Mouse (Mus musculus) hindbrain, embryonic 15.5 days (tissue): ENCODE measurements around the gene Ago4. TPM values are rescaled to one million over a fixed set of nuclear protein-coding genes. Genes with fewer than 3 reads are reported as not detected.

Source experiments
- ATAC-seq: fragments of 200-750 bp; cut with Nextera tagmentation; 2 replicates; pipeline ENCODE4 v1.8.0; 2017; ENCODE audit warnings: low read depth, moderate number of reproducible peaks, moderate TSS enrichment; ENCODE audit not compliant: low FRiP score
- H3K27ac ChIP-seq: fragments of 300-500 bp; sonication (generic); replicated peaks from 2 replicates; pipeline ENCODE4 v1.5.1; 2015; ENCODE audit warnings: mild to moderate bottlenecking, inconsistent platforms
- H3K27me3 ChIP-seq: fragments of 300-500 bp; sonication (generic); 2 replicates; pipeline ENCODE4 v1.6.1; 2015; ENCODE audit warnings: control low read depth, inconsistent platforms
- H3K36me3 ChIP-seq: fragments of 300-500 bp; sonication (generic); 2 replicates; pipeline ENCODE4 v1.6.1; 2015; ENCODE audit warnings: control low read depth, inconsistent platforms
- H3K4me1 ChIP-seq: fragments of 300-500 bp; sonication (generic); replicated peaks from 2 replicates; pipeline ENCODE4 v1.6.1; 2015; ENCODE audit warnings: control low read depth, inconsistent platforms
- H3K4me2 ChIP-seq: fragments of 300-500 bp; sonication (generic); 2 replicates; pipeline ENCODE4 v1.6.1; 2015; ENCODE audit warnings: moderate library complexity, mild to moderate bottlenecking, inconsistent platforms
- H3K4me3 ChIP-seq: fragments of 300-500 bp; sonication (generic); 2 replicates; pipeline ENCODE4 v1.5.1; 2015; ENCODE audit warnings: mild to moderate bottlenecking, inconsistent platforms
- H3K9ac ChIP-seq: fragments of 300-500 bp; sonication (generic); 2 replicates; pipeline ENCODE4 v1.6.1; 2015; ENCODE audit warnings: inconsistent platforms
- H3K9me3 ChIP-seq: fragments of 300-500 bp; sonication (generic); 2 replicates; pipeline ENCODE4 v1.6.1; 2016; ENCODE audit warnings: control low read depth, inconsistent platforms
- WGBS: fragments of 180-500 bp; shearing (Covaris S2); methylation state at CpG from one replicate; pipeline ENCODE4 v1.1.7; 2015; 5-methylcytosine and 5-hydroxymethylcytosine counted together
- polyA plus RNA-seq: library from polyadenylated mRNA; unstranded; fragments of >200 nt; fragmentation: Nextera tagmentation; extraction: Ambion mirVana; gene quantifications from 2 replicates; pipeline ENCODE4 v1.2.1, GENCODE M21; 2015

The Ago4 gene
- polyA plus RNA-seq, 1 experiment from 2014 or later, result 7.6 TPM

DNA sequence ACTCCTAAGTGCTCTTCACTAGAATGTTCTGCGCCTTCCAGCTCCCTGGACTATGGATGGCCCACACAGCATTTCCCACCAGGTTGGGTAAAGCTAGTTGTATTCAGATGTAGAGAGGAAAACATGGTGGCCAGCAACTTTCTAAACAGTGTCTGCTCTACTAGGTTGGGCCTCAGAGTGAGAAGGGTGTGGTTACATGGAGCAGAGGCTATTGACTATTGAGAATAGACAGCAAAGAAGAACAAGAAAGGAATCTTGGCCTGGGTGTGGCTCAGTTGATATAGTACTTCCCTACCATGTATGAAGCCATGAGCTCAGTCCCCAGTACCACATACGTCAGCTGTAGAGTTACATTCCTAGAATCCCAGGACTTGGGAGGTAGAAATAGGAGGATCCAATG lies 24.2 kb downstream of the Ago4 start:
- Histone ChIP-seq H3K27me3 (no peaks in the 10 kb centered on the region), H3K4me3 (no peak overlapping the region), H3K9me3 (no peaks in the 10 kb centered on the region), H3K27ac (no peak overlapping the region), H3K36me3 (peaks cover 83% of the 10 kb centered on the region), H3K9ac (no peak overlapping the region), H3K4me1 (no peaks in the 10 kb centered on the region), H3K4me2 (no peak overlapping the region)
- no peak for ATAC-seq
- WGBS, result 97% methylated on average over 2 of the region's 2 CpGs

DNA sequence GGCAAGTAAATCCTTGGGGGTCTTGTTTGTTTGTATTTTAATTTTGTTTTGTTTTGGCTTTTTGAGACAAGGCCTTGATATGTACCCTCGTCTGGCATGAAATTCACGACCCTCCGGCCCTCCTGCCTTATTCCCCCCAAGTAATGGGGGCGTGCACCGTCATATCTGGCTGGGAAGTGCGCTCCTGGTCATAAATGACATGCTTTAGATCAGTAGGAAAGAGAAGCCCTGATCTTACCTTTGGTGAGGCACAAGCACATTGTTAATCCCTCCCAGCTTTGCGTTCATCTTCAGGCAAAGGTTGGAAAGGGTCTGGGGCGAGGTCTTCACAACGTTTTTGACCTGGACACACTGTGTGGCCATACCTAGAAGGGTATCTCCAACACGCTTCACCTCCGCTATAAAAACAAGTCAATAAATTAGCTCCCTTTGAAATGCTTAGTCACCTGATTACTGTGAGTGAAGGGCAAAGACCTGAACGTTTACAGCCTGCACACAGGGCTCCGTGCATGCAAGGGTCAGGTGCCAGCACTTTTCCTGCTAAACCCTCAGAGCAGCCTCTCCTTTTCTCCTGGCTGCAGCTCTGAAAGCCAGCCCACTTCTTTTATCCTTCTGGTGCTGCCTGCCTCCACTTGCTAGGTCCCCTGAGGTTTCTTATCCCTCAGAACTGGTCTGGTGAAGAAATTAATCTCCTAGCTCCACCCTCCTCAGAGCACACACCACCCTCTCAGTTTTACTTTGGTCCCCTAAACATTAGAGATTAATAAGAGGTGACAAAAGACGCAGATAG lies 25.0 kb downstream of the Ago4 start:
- no peak overlapping the region for H3K4me2 ChIP-seq
- peaks cover 80% of the 10 kb centered on the region for H3K36me3 ChIP-seq
- H3K27ac ChIP-seq, result no peak overlapping the region
- H3K9me3 ChIP-seq, result no peaks in the 10 kb centered on the region
- no peak overlapping the region for H3K9ac ChIP-seq
- H3K27me3 ChIP-seq, result no peaks in the 10 kb centered on the region
- H3K4me1 ChIP-seq, result no peaks in the 10 kb centered on the region
- WGBS, result 81% methylated on average over 14 of the region's 14 CpGs
- ATAC-seq, result no peak
- H3K4me3 ChIP-seq, result no peak overlapping the region

DNA sequence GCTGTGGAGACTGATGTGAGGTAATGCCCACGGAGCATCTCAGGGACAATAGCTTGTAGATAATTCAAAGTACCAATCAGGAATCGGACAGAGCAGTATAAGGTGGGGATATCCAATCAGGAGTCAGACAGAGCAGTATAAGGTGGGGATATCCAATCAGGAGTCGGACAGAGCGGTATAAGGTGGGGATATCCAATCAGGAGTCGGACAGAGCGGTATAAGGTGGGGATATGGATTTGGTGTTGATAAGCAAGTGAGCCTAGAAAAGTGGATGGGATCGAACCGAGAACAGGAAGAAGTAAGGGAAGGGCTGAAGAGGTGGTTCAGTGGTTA lies 30.3 kb downstream of the Ago4 start:
- H3K4me1 ChIP-seq, result no peaks in the 10 kb centered on the region
- H3K4me3 ChIP-seq, result no peak overlapping the region
- H3K9me3 ChIP-seq, result no peaks in the 10 kb centered on the region
- WGBS, result 51% methylated on average over 8 of the region's 8 CpGs
- no peak overlapping the region for H3K9ac ChIP-seq
- no peak overlapping the region for H3K27ac ChIP-seq
- no peak for ATAC-seq
- no peak overlapping the region for H3K4me2 ChIP-seq
- no peaks in the 10 kb centered on the region for H3K27me3 ChIP-seq
- H3K36me3 ChIP-seq, result peaks cover 56% of the 10 kb centered on the region

DNA sequence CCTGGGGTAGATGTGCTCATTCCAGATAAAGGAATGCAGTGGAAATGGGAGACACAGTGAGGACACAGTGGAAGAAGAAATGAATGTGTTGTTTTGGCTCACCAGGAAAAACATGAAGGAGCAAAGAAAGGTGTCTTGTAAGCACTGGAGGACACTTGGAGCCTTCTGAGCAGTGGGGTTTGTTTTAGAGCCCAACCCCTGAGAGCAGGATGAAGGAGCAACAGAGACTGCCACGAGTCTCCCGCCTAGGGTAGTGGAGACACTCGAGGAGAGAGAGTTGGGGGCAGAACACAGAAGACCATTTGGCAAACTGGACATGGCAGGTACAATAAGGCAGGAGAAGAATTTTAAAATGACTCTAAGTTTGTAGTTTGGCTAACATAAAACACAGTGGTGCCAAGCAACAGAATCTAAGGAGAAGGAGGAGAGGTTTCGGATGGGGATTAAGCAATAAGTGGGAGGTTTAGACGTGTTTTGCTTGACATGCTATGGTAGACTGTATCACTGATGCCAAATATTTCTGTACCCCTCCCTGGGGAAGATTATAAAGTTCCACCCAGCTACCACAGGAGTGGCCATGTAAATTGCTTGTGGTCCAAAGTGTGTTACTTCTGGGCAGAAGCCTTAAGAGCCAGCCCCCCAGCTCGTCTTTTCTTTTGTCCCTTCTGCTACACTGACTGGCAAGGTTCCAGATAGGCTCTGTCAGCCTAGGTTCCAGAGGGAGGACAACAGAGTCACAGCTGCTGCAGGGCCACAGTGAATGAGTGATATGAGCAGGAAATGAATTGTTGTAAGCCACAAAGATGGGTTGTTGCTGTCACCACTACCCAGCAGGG lies 30.9 kb downstream of the Ago4 start:
- ATAC-seq, result no peak
- Histone ChIP-seq H3K27ac (no peak overlapping the region), H3K36me3 (peaks cover 58% of the 10 kb centered on the region), H3K27me3 (no peaks in the 10 kb centered on the region), H3K4me2 (no peak overlapping the region), H3K4me1 (no peaks in the 10 kb centered on the region), H3K9me3 (no peaks in the 10 kb centered on the region), H3K9ac (no peak overlapping the region), H3K4me3 (no peak overlapping the region)
- 70% methylated on average over 6 of the region's 6 CpGs for WGBS

DNA sequence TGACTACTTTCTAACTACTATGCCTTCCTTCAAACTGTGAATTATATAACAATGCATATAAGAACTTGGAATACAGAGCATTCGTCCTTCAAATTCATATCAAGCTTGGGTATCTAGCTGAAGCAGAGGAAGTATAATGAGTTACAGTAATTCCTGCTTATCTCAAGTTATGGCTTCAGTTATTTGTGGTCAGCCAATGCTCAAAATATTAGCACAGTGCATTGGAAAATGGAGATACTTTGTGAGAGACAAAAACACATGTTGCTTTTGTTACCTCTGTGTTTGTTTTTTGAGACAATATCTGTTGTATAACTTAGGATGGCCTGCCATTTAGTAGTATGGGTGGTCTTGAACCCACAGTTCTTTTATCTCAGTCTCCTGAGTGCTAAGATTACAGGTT lies 34.7 kb downstream of the Ago4 start:
- no peaks in the 10 kb centered on the region for H3K27me3 ChIP-seq
- no peaks in the 10 kb centered on the region for H3K4me1 ChIP-seq
- 91% methylated on average over 1 of the region's 1 CpGs for WGBS
- no peak overlapping the region for H3K4me2 ChIP-seq
- H3K4me3 ChIP-seq, result no peak overlapping the region
- H3K27ac ChIP-seq, result no peak overlapping the region
- H3K36me3 ChIP-seq, result peaks cover 53% of the 10 kb centered on the region
- no peak overlapping the region for H3K9ac ChIP-seq
- ATAC-seq, result no peak
- no peaks in the 10 kb centered on the region for H3K9me3 ChIP-seq

DNA sequence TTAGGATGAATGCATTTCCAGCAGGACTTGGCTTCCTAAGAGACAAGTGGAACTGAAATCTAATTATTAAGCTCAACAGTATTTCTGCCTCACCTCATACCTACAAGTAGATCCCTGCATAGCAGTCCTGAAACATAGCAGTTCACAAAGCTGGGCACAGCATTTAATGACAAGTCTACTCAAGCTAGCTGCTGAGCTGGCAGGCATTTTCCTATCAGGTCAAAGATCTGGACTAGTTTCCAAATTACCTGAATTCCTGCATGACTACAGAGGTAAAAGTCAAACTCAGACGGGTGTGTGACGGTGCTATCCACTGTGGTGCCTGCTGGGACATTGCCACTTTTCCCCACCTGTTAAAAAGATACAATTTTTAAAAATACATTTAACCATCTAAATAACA lies 36.3 kb downstream of the Ago4 start:
- no peak overlapping the region for H3K4me3 ChIP-seq
- no peak for ATAC-seq
- no peaks in the 10 kb centered on the region for H3K27me3 ChIP-seq
- H3K9me3 ChIP-seq, result no peaks in the 10 kb centered on the region
- H3K27ac ChIP-seq, result no peak overlapping the region
- H3K4me1 ChIP-seq, result no peaks in the 10 kb centered on the region
- H3K9ac ChIP-seq, result no peak overlapping the region
- H3K4me2 ChIP-seq, result no peak overlapping the region
- WGBS, result 91% methylated on average over 2 of the region's 2 CpGs
- peaks cover 53% of the 10 kb centered on the region for H3K36me3 ChIP-seq

DNA sequence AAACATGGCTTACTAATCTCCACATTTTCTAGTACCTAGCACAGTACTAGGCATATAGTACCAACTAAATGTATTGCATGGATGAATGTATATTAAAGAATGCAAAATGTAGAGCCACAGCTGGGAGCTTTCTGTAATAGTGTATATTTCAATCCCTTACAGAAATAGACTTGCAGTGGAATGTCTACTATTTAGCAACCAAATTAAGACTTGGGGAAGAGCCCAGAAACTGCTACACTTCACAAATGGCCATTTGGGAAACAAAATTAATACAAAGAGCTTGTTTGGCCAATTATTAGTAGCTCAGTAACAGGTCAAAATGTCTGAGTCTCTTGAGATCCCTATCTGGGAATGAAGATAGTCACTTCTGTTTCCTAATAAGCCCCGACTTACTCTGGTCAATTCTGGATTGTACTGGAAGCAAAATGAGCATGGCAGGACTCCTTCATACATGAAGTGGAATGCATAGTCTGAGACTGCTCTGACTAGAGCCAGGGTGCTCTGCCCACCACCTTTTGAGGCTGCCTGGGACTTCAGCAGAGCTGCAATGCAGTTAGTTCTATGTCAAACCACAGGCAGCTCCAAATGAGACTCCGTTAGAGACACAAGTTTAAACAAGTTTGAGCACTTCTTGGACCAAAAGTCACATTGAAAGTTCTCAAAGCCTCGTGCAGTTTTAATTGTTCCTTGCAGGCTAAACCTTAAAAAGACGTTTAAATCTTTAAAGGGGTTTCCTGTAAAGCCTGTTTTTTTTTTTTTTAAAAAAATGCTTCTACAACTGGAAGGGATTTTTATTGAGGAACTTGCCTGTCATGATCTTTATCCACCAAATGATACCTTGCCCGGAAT lies 37.1 kb downstream of the Ago4 start:
- H3K36me3 ChIP-seq, result peaks cover 59% of the 10 kb centered on the region
- no peaks in the 10 kb centered on the region for H3K9me3 ChIP-seq
- H3K27ac ChIP-seq, result no peak overlapping the region
- no peaks in the 10 kb centered on the region for H3K4me1 ChIP-seq
- H3K4me2 ChIP-seq, result no peak overlapping the region
- H3K9ac ChIP-seq, result no peak overlapping the region
- no peak overlapping the region for H3K4me3 ChIP-seq
- 87% methylated on average over 5 of the region's 5 CpGs for WGBS
- H3K27me3 ChIP-seq, result no peaks in the 10 kb centered on the region
- no peak for ATAC-seq

DNA sequence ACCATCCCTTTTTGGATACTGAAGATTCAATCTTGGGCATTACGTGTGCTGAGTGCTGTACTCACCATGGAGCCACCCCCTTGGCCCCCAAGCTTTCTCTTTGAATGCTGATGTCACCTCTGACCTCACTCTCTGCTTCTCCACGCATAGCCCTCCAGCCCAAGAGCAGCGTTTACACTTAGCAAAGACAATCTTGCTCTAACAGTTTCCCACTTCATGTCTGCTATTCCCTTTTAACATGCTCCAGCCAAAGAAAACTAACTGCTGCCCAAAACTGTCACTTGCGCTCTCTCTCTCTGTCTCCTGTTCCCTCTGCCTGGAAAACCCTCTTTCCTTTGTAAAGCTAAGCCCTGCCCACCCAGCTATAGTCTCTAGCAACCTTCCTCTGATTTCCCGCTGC lies 37.8 kb downstream of the Ago4 start:
- Histone ChIP-seq H3K9me3 (no peaks in the 10 kb centered on the region), H3K36me3 (peaks cover 64% of the 10 kb centered on the region), H3K27me3 (no peaks in the 10 kb centered on the region), H3K9ac (no peak overlapping the region), H3K4me1 (no peaks in the 10 kb centered on the region), H3K4me3 (no peak overlapping the region), H3K27ac (no peak overlapping the region), H3K4me2 (no peak overlapping the region)
- ATAC-seq, result no peak
- WGBS, result 68% methylated on average over 5 of the region's 5 CpGs

DNA sequence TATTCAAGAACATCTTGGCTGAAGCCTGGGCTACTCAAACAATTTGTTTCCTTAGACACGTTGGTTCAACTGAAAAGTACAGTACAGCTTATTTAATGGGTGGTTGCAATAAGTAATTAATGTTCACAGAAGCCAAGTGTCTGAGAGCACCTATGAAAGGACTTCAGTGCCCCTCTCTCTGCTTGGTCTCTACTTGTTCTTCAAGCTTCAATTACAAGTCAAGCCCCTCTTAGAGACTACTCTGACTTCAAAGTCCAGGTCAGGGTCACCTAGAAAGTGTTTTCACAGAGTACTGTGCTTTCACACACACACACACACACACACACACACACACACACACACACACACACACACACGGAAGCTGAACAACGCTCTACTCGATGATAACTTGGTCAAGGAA lies 39.9 kb downstream of the Ago4 start:
- Histone ChIP-seq H3K9ac (no peak overlapping the region), H3K27ac (no peak overlapping the region), H3K4me3 (no peak overlapping the region), H3K9me3 (no peaks in the 10 kb centered on the region), H3K4me1 (no peaks in the 10 kb centered on the region), H3K36me3 (peaks cover 56% of the 10 kb centered on the region), H3K27me3 (no peaks in the 10 kb centered on the region), H3K4me2 (no peak overlapping the region)
- 94% methylated on average over 4 of the region's 4 CpGs for WGBS
- no peak for ATAC-seq

DNA sequence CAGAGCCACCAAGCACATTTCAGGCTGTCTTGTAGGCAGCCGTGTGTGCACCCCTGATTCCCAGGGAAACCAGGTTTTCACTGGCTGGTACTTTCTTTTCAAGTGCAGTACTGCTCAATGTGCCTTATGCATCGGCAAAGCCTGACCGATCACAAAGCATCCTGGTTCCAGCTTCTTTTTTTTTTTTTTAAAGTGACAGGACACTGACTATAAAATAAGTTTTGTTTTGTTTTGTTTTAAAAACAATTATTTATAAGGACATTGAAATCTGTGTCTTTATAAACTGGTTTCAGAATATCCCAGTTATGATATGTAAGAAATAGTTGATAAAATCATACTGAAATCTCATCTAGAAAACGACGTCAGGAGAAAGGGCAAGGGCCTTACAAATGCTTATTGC lies 41.3 kb downstream of the Ago4 start:
- Histone ChIP-seq H3K4me1 (no peaks in the 10 kb centered on the region), H3K4me3 (no peak overlapping the region), H3K9ac (no peak overlapping the region), H3K4me2 (no peak overlapping the region), H3K9me3 (no peaks in the 10 kb centered on the region), H3K36me3 (peaks cover 42% of the 10 kb centered on the region), H3K27me3 (no peaks in the 10 kb centered on the region), H3K27ac (no peak overlapping the region)
- WGBS, result 47% methylated on average over 5 of the region's 5 CpGs
- no peak for ATAC-seq

DNA sequence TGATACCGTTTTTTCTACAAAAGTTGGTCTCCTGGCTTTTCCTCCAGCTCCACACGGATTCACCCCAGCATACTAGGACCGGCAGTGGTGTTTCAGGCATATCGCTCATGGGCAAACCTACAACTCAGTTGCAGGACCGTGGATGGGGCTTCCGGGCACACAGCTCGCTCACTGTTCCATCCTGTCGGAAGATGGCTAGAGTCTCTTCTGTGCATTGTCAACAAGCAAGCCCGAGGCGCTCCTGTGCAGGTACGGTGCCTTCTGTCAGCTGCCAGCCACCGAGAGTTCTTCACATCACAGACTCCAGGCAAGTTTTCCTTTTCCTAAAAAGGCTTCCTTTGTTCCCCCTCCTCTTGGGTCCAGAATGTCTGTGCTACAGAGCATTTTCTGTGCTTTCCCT lies 42.5 kb downstream of the Ago4 start:
- H3K4me1 ChIP-seq, result no peaks in the 10 kb centered on the region
- 87% methylated on average over 12 of the region's 12 CpGs for WGBS
- H3K9ac ChIP-seq, result no peak overlapping the region
- peaks cover 31% of the 10 kb centered on the region for H3K36me3 ChIP-seq
- H3K4me2 ChIP-seq, result no peak overlapping the region
- no peaks in the 10 kb centered on the region for H3K9me3 ChIP-seq
- no peak for ATAC-seq
- no peak overlapping the region for H3K27ac ChIP-seq
- no peaks in the 10 kb centered on the region for H3K27me3 ChIP-seq
- H3K4me3 ChIP-seq, result no peak overlapping the region

DNA sequence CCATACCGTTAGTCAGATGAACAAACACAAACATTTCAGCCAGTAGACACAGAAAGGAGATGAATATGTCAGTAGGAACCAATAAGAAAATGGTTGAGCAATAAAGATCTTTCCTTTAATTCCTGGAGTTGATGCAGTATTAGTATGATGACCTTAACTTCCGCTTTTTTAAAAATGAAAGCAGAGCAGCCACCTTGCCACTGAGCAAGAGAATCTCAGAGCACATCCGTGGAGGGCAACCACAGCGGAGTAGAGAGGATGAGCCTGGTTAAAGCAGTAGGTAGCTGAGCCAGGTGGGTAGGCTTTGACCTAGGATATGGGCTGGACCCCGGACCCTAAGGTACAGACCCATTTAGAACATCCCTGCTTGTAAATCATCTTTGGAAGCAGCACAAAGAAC lies 43.5 kb downstream of the Ago4 start:
- 92% methylated on average over 5 of the region's 5 CpGs for WGBS

More for the DNA sequence above, 43.5 kb downstream of the Ago4 start:
- H3K27ac ChIP-seq, result no peak overlapping the region
- peaks cover 23% of the 10 kb centered on the region for H3K36me3 ChIP-seq
- no peaks in the 10 kb centered on the region for H3K27me3 ChIP-seq
- H3K4me3 ChIP-seq, result no peak overlapping the region
- no peak for ATAC-seq
- H3K4me2 ChIP-seq, result no peak overlapping the region
- H3K9me3 ChIP-seq, result no peaks in the 10 kb centered on the region
- H3K4me1 ChIP-seq, result no peaks in the 10 kb centered on the region
- H3K9ac ChIP-seq, result no peak overlapping the region
